ENCODE assay signal across 16 mouse cellular contexts in genomic region chr1:139038620-139039019, GRCm38 (mm10).
"Had no signal": no experiment of that assay in that cellular context is flagged by ENCODE, and none has a peak within 500 bp of the region (broad histone marks: within the 10 kb centered on the region; RNA-seq: fewer than 3 reads in every experiment).

No protein-coding gene starts in this region.

- DNase-seq: liver, embryonic 13.5 days; liver, postnatal 0 days; lung, adult 2 months; lung, postnatal 4 days; right cerebral cortex, postnatal 14 days; thymus, adult 2 months; thymus, postnatal 25 days; thymus, postnatal 4 days had no signal

- H3K9me3 ChIP-seq: liver, embryonic 13.5 days; liver, embryonic 15.5 days; lung, embryonic 15.5 days; midbrain, embryonic 12.5 days; neural tube, embryonic 12.5 days; stomach, embryonic 15.5 days had no signal

- H3K9ac ChIP-seq: liver, embryonic 13.5 days; liver, embryonic 15.5 days; liver, postnatal 0 days; lung, embryonic 15.5 days; midbrain, embryonic 12.5 days; neural tube, embryonic 12.5 days; stomach, embryonic 15.5 days had no signal

- H3K4me1 ChIP-seq: liver, embryonic 15.5 days; lung, embryonic 15.5 days; stomach, embryonic 15.5 days had no signal

- H3K36me3 ChIP-seq: liver, embryonic 13.5 days; liver, embryonic 15.5 days; lung, embryonic 15.5 days; midbrain, embryonic 12.5 days; neural tube, embryonic 12.5 days; stomach, embryonic 15.5 days had no signal

- H3K4me2 ChIP-seq: liver, embryonic 11.5 days; liver, embryonic 13.5 days; liver, embryonic 15.5 days; lung, embryonic 15.5 days; midbrain, embryonic 12.5 days; neural tube, embryonic 12.5 days; stomach, embryonic 15.5 days had no signal

- H3K27ac ChIP-seq: liver, embryonic 13.5 days; liver, embryonic 15.5 days; lung, embryonic 15.5 days; neural tube, embryonic 12.5 days; stomach, embryonic 15.5 days; stomach, postnatal 0 days had no signal

- H3K27me3 ChIP-seq: liver, embryonic 13.5 days; liver, embryonic 15.5 days; lung, embryonic 15.5 days; midbrain, embryonic 12.5 days; neural tube, embryonic 12.5 days; stomach, embryonic 15.5 days had no signal

- ATAC-seq: liver, postnatal 0 days; lung, postnatal 0 days had no signal

- H3K4me3 ChIP-seq: liver, embryonic 13.5 days; liver, embryonic 15.5 days; lung, embryonic 15.5 days; midbrain, embryonic 12.5 days; neural tube, embryonic 12.5 days; stomach, embryonic 15.5 days had no signal
